Mouse (Mus musculus) liver, postnatal 0 days (tissue): ENCODE measurements at regions not wholly inside any gene's neighbourhood (a gene's known extent, or its start where the extent isn't known, plus 50 kb on each side); places are given as distances from the start of the nearest gene placed in this dataset.

Source experiments
- ATAC-seq: fragments of 200-750 bp; cut with Nextera tagmentation; 2 replicates; pipeline ENCODE4 v1.8.0; 2017; ENCODE audit warnings: mild to moderate bottlenecking, moderate library complexity
- DNase-seq: peaks from one replicate; pipeline ENCODE4 v3.0.0-alpha.2; 2016
- H3K27ac ChIP-seq: fragments of 300-500 bp; sonication (generic); 2 replicates; pipeline ENCODE4 v1.5.1; 2014; ENCODE audit warnings: antibody characterized with exemption, moderate library complexity, mild to moderate bottlenecking, low read depth
- H3K27me3 ChIP-seq: fragments of 300-500 bp; sonication (generic); 2 replicates; pipeline ENCODE4 v1.6.1; 2014; ENCODE audit warnings: low read length, control low read depth, mixed read lengths; ENCODE audit not compliant: insufficient read depth
- H3K36me3 ChIP-seq: fragments of 300-500 bp; sonication (generic); replicated peaks from 2 replicates; pipeline ENCODE4 v1.6.1; 2014; ENCODE audit warnings: mild to moderate bottlenecking, control low read depth, low read length, moderate library complexity, mixed read lengths; ENCODE audit not compliant: insufficient read depth
- H3K4me1 ChIP-seq: fragments of 300-500 bp; sonication (generic); 2 replicates; pipeline ENCODE4 v1.6.1; 2014; ENCODE audit warnings: antibody characterized with exemption, mild to moderate bottlenecking, control low read depth; ENCODE audit not compliant: insufficient read depth
- H3K4me2 ChIP-seq: fragments of 300-500 bp; sonication (generic); 2 replicates; pipeline ENCODE4 v1.6.1; 2014; ENCODE audit warnings: low read depth, mild to moderate bottlenecking, low read length, moderate library complexity, mixed read lengths
- H3K4me3 ChIP-seq: fragments of 300-500 bp; sonication (generic); 2 replicates; pipeline ENCODE4 v1.5.1; 2014; ENCODE audit warnings: low read depth, low read length
- H3K9ac ChIP-seq: fragments of 300-500 bp; sonication (generic); replicated peaks from 2 replicates; pipeline ENCODE4 v1.6.1; 2014; ENCODE audit warnings: mild to moderate bottlenecking, moderate library complexity
- H3K9me3 ChIP-seq: fragments of 300-500 bp; sonication (generic); 2 replicates; pipeline ENCODE4 v1.6.1; 2016; ENCODE audit warnings: mild to moderate bottlenecking, control low read depth, low read length, mixed read lengths
- CTCF ChIP-seq: sonication (generic); IDR thresholded peaks from 2 replicates; pipeline ENCODE4 v1.5.1; 2016; ENCODE audit warnings: antibody characterized with exemption, low read depth
- EP300 ChIP-seq: IDR thresholded peaks from 2 replicates; pipeline ENCODE4 v1.6.1; 2016; ENCODE audit warnings: antibody characterized with exemption, low read depth, mild to moderate bottlenecking
- WGBS: fragments of 180-500 bp; shearing (Covaris S2); extraction: QIAGEN DNeasy Blood & Tissue Kit; methylation state at CpG from one replicate; pipeline ENCODE4 v1.1.7; 2014; ENCODE audit not compliant: insufficient replicate concordance; 5-methylcytosine and 5-hydroxymethylcytosine counted together

- no peak for TF ChIP-seq CTCF
- TF ChIP-seq EP300: no peak
These were observed 371.0 kb downstream of the Tmem114 start for GRCm38 (mm10) chr16:8053936-8054335.

GRCm38 (mm10) chr16:8008966-8009365 is 416.0 kb downstream of the Tmem114 start:
- no peak for ATAC-seq
- DNase-seq: no peak
- H3K36me3 ChIP-seq: no peaks in the 10 kb centered on the region
- H3K9ac ChIP-seq: no peak overlapping the region
- no peak overlapping the region for H3K4me2 ChIP-seq
- H3K4me1 ChIP-seq: no peaks in the 10 kb centered on the region
- WGBS: 22% methylated on average over 3 of the region's 3 CpGs
- H3K27ac ChIP-seq: no peak overlapping the region
- H3K9me3 ChIP-seq: no peaks in the 10 kb centered on the region
- H3K27me3 ChIP-seq: no peaks in the 10 kb centered on the region
- no peak overlapping the region for H3K4me3 ChIP-seq
- TF ChIP-seq EP300 (no peak), CTCF (no peak)

More at GRCm38 (mm10) chr16:8053936-8054335, 371.0 kb downstream of the Tmem114 start:
- no peak for ATAC-seq
- Histone ChIP-seq H3K27me3 (no peaks in the 10 kb centered on the region), H3K4me1 (no peaks in the 10 kb centered on the region), H3K4me2 (no peak overlapping the region), H3K36me3 (no peaks in the 10 kb centered on the region), H3K4me3 (no peak overlapping the region), H3K9me3 (no peaks in the 10 kb centered on the region), H3K27ac (no peak overlapping the region), H3K9ac (no peak overlapping the region)
- no peak for DNase-seq
- WGBS: 38% methylated on average over 5 of the region's 5 CpGs

GRCm38 (mm10) chr16:8006631-8007030 is 418.3 kb downstream of the Tmem114 start:
- Histone ChIP-seq H3K9ac (no peak overlapping the region), H3K36me3 (no peaks in the 10 kb centered on the region), H3K27me3 (no peaks in the 10 kb centered on the region), H3K9me3 (no peaks in the 10 kb centered on the region), H3K4me2 (no peak overlapping the region), H3K4me1 (no peaks in the 10 kb centered on the region), H3K27ac (no peak overlapping the region), H3K4me3 (no peak overlapping the region)
- DNase-seq (no peak), ATAC-seq (no peak)
- TF ChIP-seq CTCF (no peak), EP300 (no peak)
- 77% methylated on average over 3 of the region's 3 CpGs for WGBS

- no peak overlapping the region for H3K27ac ChIP-seq
- TF ChIP-seq EP300: no peak
- no peak for TF ChIP-seq CTCF
- H3K4me3 ChIP-seq: no peak overlapping the region
- H3K4me1 ChIP-seq: no peaks in the 10 kb centered on the region
- H3K9me3 ChIP-seq: no peaks in the 10 kb centered on the region
- no peaks in the 10 kb centered on the region for H3K27me3 ChIP-seq
- H3K4me2 ChIP-seq: no peak overlapping the region
- H3K9ac ChIP-seq: no peak overlapping the region
- WGBS: 82% methylated on average over 7 of the region's 7 CpGs
- no peak for DNase-seq
- H3K36me3 ChIP-seq: no peaks in the 10 kb centered on the region
- ATAC-seq: no peak
These were observed 422.4 kb downstream of the Tmem114 start for GRCm38 (mm10) chr16:8002339-8003089.

GRCm38 (mm10) chr16:7982816-7983215 is 442.1 kb downstream of the Tmem114 start:
- ATAC-seq: no peak
- Histone ChIP-seq H3K9ac (no peak overlapping the region), H3K4me3 (no peak overlapping the region), H3K4me1 (no peaks in the 10 kb centered on the region), H3K27ac (no peak overlapping the region), H3K4me2 (no peak overlapping the region), H3K27me3 (no peaks in the 10 kb centered on the region), H3K36me3 (no peaks in the 10 kb centered on the region), H3K9me3 (no peaks in the 10 kb centered on the region)
- no peak for TF ChIP-seq CTCF
- TF ChIP-seq EP300: no peak
- 56% methylated on average over 10 of the region's 10 CpGs for WGBS
- no peak for DNase-seq

- 70% methylated on average over 6 of the region's 6 CpGs for WGBS
- Histone ChIP-seq H3K27me3 (no peaks in the 10 kb centered on the region), H3K9me3 (no peaks in the 10 kb centered on the region), H3K27ac (no peak overlapping the region), H3K4me1 (no peaks in the 10 kb centered on the region), H3K9ac (no peak overlapping the region), H3K4me3 (no peak overlapping the region), H3K36me3 (no peaks in the 10 kb centered on the region), H3K4me2 (no peak overlapping the region)
- ATAC-seq: no peak
- TF ChIP-seq EP300 (no peak), CTCF (no peak)
- no peak for DNase-seq
These were observed 446.5 kb downstream of the Tmem114 start for GRCm38 (mm10) chr16:7978466-7978865.

- 51% methylated on average over 2 of the region's 2 CpGs for WGBS
- Histone ChIP-seq H3K9ac (no peak overlapping the region), H3K27me3 (no peaks in the 10 kb centered on the region), H3K27ac (no peak overlapping the region), H3K36me3 (no peaks in the 10 kb centered on the region), H3K4me3 (no peak overlapping the region), H3K4me1 (no peaks in the 10 kb centered on the region), H3K4me2 (no peak overlapping the region), H3K9me3 (no peaks in the 10 kb centered on the region)
- ATAC-seq (no peak), DNase-seq (no peak)
- TF ChIP-seq CTCF: no peak
- TF ChIP-seq EP300: no peak
These were observed 473.3 kb downstream of the Tmem114 start for GRCm38 (mm10) chr16:7951616-7952015.
